Mouse (Mus musculus) liver, postnatal 0 days (tissue): Measurements from ENCODE around the gene Nr2f1. TPM values are rescaled to one million over a fixed set of nuclear protein-coding genes. Genes with fewer than 3 reads are reported as not detected.

ENCODE experiments used
- ATAC-seq: fragments of 200-750 bp; cut with Nextera tagmentation; 2 replicates; pipeline ENCODE4 v1.8.0; 2017; ENCODE audit warnings: mild to moderate bottlenecking, moderate library complexity
- DNase-seq: peaks from one replicate; pipeline ENCODE4 v3.0.0-alpha.2; 2016
- H3K27ac ChIP-seq: fragments of 300-500 bp; sonication (generic); 2 replicates; pipeline ENCODE4 v1.5.1; 2014; ENCODE audit warnings: antibody characterized with exemption, moderate library complexity, mild to moderate bottlenecking, low read depth
- H3K27me3 ChIP-seq: fragments of 300-500 bp; sonication (generic); 2 replicates; pipeline ENCODE4 v1.6.1; 2014; ENCODE audit warnings: low read length, control low read depth, mixed read lengths; ENCODE audit not compliant: insufficient read depth
- H3K36me3 ChIP-seq: fragments of 300-500 bp; sonication (generic); replicated peaks from 2 replicates; pipeline ENCODE4 v1.6.1; 2014; ENCODE audit warnings: mild to moderate bottlenecking, control low read depth, low read length, moderate library complexity, mixed read lengths; ENCODE audit not compliant: insufficient read depth
- H3K4me1 ChIP-seq: fragments of 300-500 bp; sonication (generic); 2 replicates; pipeline ENCODE4 v1.6.1; 2014; ENCODE audit warnings: antibody characterized with exemption, mild to moderate bottlenecking, control low read depth; ENCODE audit not compliant: insufficient read depth
- H3K4me2 ChIP-seq: fragments of 300-500 bp; sonication (generic); 2 replicates; pipeline ENCODE4 v1.6.1; 2014; ENCODE audit warnings: low read depth, mild to moderate bottlenecking, low read length, moderate library complexity, mixed read lengths
- H3K4me3 ChIP-seq: fragments of 300-500 bp; sonication (generic); 2 replicates; pipeline ENCODE4 v1.5.1; 2014; ENCODE audit warnings: low read depth, low read length
- H3K9ac ChIP-seq: fragments of 300-500 bp; sonication (generic); replicated peaks from 2 replicates; pipeline ENCODE4 v1.6.1; 2014; ENCODE audit warnings: mild to moderate bottlenecking, moderate library complexity
- H3K9me3 ChIP-seq: fragments of 300-500 bp; sonication (generic); 2 replicates; pipeline ENCODE4 v1.6.1; 2016; ENCODE audit warnings: mild to moderate bottlenecking, control low read depth, low read length, mixed read lengths
- CTCF ChIP-seq: sonication (generic); IDR thresholded peaks from 2 replicates; pipeline ENCODE4 v1.5.1; 2016; ENCODE audit warnings: antibody characterized with exemption, low read depth
- EP300 ChIP-seq: IDR thresholded peaks from 2 replicates; pipeline ENCODE4 v1.6.1; 2016; ENCODE audit warnings: antibody characterized with exemption, low read depth, mild to moderate bottlenecking
- WGBS: fragments of 180-500 bp; shearing (Covaris S2); extraction: QIAGEN DNeasy Blood & Tissue Kit; methylation state at CpG from one replicate; pipeline ENCODE4 v1.1.7; 2014; ENCODE audit not compliant: insufficient replicate concordance; 5-methylcytosine and 5-hydroxymethylcytosine counted together
- polyA plus RNA-seq: library from polyadenylated mRNA; unstranded; fragments of >200 nt; fragmentation: Nextera tagmentation; extraction: Ambion mirVana; gene quantifications from 2 replicates; pipeline ENCODE4 v1.2.1, GENCODE M21; 2015

The Nr2f1 gene
- polyA plus RNA-seq, 1 experiment from 2014 or later = 0.52 TPM

GRCm38 (mm10) chr13:78207796-78208645 lies 8.5 kb upstream of the Nr2f1 start:
- Histone ChIP-seq H3K27me3 (peaks cover 76% of the 10 kb centered on the region), H3K4me2 (no peak overlapping the region), H3K4me1 (0 out of 2 replicates have a peak, but pooled peaks cover 2% of the 10 kb centered on the region), H3K4me3 (no peak overlapping the region), H3K9me3 (no peaks in the 10 kb centered on the region), H3K27ac (no peak overlapping the region), H3K36me3 (no peaks in the 10 kb centered on the region), H3K9ac (no peak overlapping the region)
- 7% methylated on average over 12 of the region's 12 CpGs for whole genome bisulfite sequencing
- TF ChIP-seq EP300 = no peak
- no peak for TF ChIP-seq CTCF
- DNase-seq (no peak), ATAC-seq (no peak)

- Histone ChIP-seq H3K4me2 (no peak overlapping the region), H3K4me1 (0 out of 2 replicates have a peak, but pooled peaks cover 2% of the 10 kb centered on the region), H3K9ac (no peak overlapping the region), H3K27ac (no peak overlapping the region), H3K9me3 (no peaks in the 10 kb centered on the region), H3K4me3 (no peak overlapping the region), H3K36me3 (no peaks in the 10 kb centered on the region), H3K27me3 (peaks cover 79% of the 10 kb centered on the region)
- DNase-seq = no peak
- no peak for ATAC-seq
- TF ChIP-seq EP300 = no peak
- TF ChIP-seq CTCF = no peak
- 30% methylated on average over 7 of the region's 7 CpGs for WGBS
These were observed 7.4 kb upstream of the Nr2f1 start for GRCm38 (mm10) chr13:78206891-78207430.

GRCm38 (mm10) chr13:78205426-78205825 lies 5.9 kb upstream of the Nr2f1 start:
- H3K4me3 ChIP-seq = no peak overlapping the region
- DNase-seq = no peak
- no peaks in the 10 kb centered on the region for H3K36me3 ChIP-seq
- H3K27ac ChIP-seq = no peak overlapping the region
- no peaks in the 10 kb centered on the region for H3K9me3 ChIP-seq
- H3K27me3 ChIP-seq = peaks cover 77% of the 10 kb centered on the region
- no peak for TF ChIP-seq EP300
- TF ChIP-seq CTCF = no peak
- no peak for ATAC-seq
- H3K4me2 ChIP-seq = no peak overlapping the region
- H3K4me1 ChIP-seq = 0 out of 2 replicates have a peak, but pooled peaks cover 2% of the 10 kb centered on the region
- H3K9ac ChIP-seq = no peak overlapping the region

DNA sequence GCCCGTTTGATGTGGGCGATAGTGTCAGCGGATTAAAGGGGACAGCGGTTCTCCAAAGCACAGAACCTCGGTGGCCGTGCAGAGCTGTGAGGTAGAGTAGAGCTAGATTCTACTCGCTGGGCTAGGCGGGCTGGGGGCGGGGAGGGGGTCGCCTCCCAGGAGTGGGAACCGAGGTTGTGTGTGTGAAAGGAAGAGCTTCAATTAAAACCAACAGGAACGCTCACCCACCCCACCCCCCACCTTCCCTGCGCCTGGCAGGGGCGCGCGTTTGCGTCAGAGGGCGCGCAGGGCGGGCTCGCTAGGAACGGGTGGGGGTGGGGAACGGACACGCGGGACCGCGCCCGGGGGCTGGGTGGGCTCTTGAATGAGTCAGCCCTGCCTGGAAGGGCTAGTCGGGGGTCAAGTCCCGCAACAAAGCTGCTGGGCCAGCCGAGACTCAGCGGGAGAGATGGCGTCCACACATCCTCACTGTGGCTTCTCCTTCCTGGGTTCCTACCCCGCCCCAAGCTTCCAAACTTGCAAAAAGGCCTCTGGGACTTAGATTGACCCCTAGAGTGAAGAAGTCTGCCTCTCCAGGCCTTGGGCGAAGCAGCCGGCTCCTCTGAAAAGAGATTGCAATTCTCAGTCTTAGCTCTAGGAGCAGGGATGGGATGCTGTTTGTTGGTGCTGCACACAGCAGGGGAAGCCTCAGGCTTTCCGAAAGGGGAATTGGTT lies 3.9 kb upstream of the Nr2f1 start:
- peaks cover 71% of the 10 kb centered on the region for H3K27me3 ChIP-seq
- peak; percentile 42 for DNase-seq

GRCm38 (mm10) chr13:78202574-78203347 lies 3.2 kb upstream of the Nr2f1 start:
- Histone ChIP-seq H3K36me3 (no peaks in the 10 kb centered on the region), H3K4me2 (peak overlapping the region; percentile 59), H3K27ac (0 out of 2 replicates have a peak overlapping the region, but pooled peaks have one; percentile 31), H3K9ac (no peak overlapping the region), H3K4me1 (peaks cover 5% of the 10 kb centered on the region; the same call in 1 of the 2 replicates), H3K9me3 (no peaks in the 10 kb centered on the region), H3K4me3 (peak overlapping the region; percentile 27), H3K27me3 (peaks cover 67% of the 10 kb centered on the region)
- ATAC-seq (no peak), DNase-seq (no peak)
- TF ChIP-seq EP300 (no peak), CTCF (no peak)
- 2% methylated on average over 47 of the region's 47 CpGs for WGBS

More for the DNA sequence above, 3.9 kb upstream of the Nr2f1 start:
- Histone ChIP-seq H3K9me3 (no peaks in the 10 kb centered on the region), H3K36me3 (no peaks in the 10 kb centered on the region), H3K9ac (no peak overlapping the region), H3K4me1 (0 out of 2 replicates have a peak, but pooled peaks cover 2% of the 10 kb centered on the region), H3K27ac (peak overlapping the region; percentile 48; the same call in 1 of the 2 replicates), H3K4me3 (peak overlapping the region; percentile 27), H3K4me2 (peak overlapping the region; percentile 59)
- TF ChIP-seq EP300 (no peak), CTCF (peak; percentile 13; the same call in 1 of the 2 replicates)
- WGBS = 3% methylated on average over 37 of the region's 37 CpGs
- peak; percentile 40; the same call in 1 of the 2 replicates for ATAC-seq
